Mouse (Mus musculus) hindbrain, embryonic 16.5 days (tissue): ENCODE measurements around the gene Npcd. TPM values are rescaled to one million over a fixed set of nuclear protein-coding genes. Genes with fewer than 3 reads are reported as not detected.

Experiments
- ATAC-seq: fragments of 200-750 bp; cut with Nextera tagmentation; 2 replicates; pipeline ENCODE4 v1.8.0; 2017; ENCODE audit warnings: moderate TSS enrichment, moderate library complexity
- H3K27ac ChIP-seq: fragments of 300-500 bp; sonication (generic); 2 replicates; pipeline ENCODE4 v1.5.1; 2014; ENCODE audit warnings: low read depth, mild to moderate bottlenecking, control low read depth, low read length, moderate library complexity
- H3K27me3 ChIP-seq: fragments of 300-500 bp; sonication (generic); replicated peaks from 2 replicates; pipeline ENCODE4 v1.6.1; 2014; ENCODE audit warnings: low read length; ENCODE audit not compliant: control insufficient read depth, insufficient read depth
- H3K36me3 ChIP-seq: fragments of 300-500 bp; sonication (generic); 2 replicates; pipeline ENCODE4 v1.6.1; 2014; ENCODE audit warnings: mild to moderate bottlenecking, low read length, moderate library complexity, mixed read lengths; ENCODE audit not compliant: control insufficient read depth, insufficient read depth
- H3K4me1 ChIP-seq: fragments of 300-500 bp; sonication (generic); 2 replicates; pipeline ENCODE4 v1.6.1; 2014; ENCODE audit warnings: low read depth, low read length; ENCODE audit not compliant: control insufficient read depth, insufficient read depth
- H3K4me2 ChIP-seq: fragments of 300-500 bp; sonication (generic); 2 replicates; pipeline ENCODE4 v1.6.1; 2014; ENCODE audit warnings: mild to moderate bottlenecking, low read length, control low read depth, moderate library complexity
- H3K4me3 ChIP-seq: fragments of 300-500 bp; sonication (generic); 2 replicates; pipeline ENCODE4 v1.5.1; 2014; ENCODE audit warnings: mild to moderate bottlenecking, low read length, control low read depth, moderate library complexity
- H3K9ac ChIP-seq: fragments of 300-500 bp; sonication (generic); 2 replicates; pipeline ENCODE4 v1.6.1; 2014; ENCODE audit warnings: low read depth, mild to moderate bottlenecking, control low read depth, low read length, moderate library complexity
- H3K9me3 ChIP-seq: fragments of 300-500 bp; sonication (generic); 2 replicates; pipeline ENCODE4 v1.6.1; 2014; ENCODE audit warnings: mild to moderate bottlenecking, low read length, moderate library complexity; ENCODE audit not compliant: control insufficient read depth
- WGBS: fragments of 180-500 bp; shearing (Covaris S2); extraction: QIAGEN DNeasy Blood & Tissue Kit; methylation state at CpG from one replicate; pipeline ENCODE4 v1.1.7; 2014; 5-methylcytosine and 5-hydroxymethylcytosine counted together
- polyA plus RNA-seq: library from polyadenylated mRNA; unstranded; fragments of >200 nt; fragmentation: Nextera tagmentation; extraction: Ambion mirVana; gene quantifications from 2 replicates; pipeline ENCODE4 v1.2.1, GENCODE M21; 2015

Npcd gene
- polyA plus RNA-seq, 1 experiment from 2014 or later, result 0.41 TPM

GRCm38 (mm10) chr15:79810061-79810460, 24.0 kb downstream of the Npcd start:
- 50% methylated on average over 3 of the region's 3 CpGs for WGBS
- peaks cover 5% of the 10 kb centered on the region for H3K27me3 ChIP-seq
- no peaks in the 10 kb centered on the region for H3K9me3 ChIP-seq
- no peaks in the 10 kb centered on the region for H3K36me3 ChIP-seq
- peaks cover 3% of the 10 kb centered on the region; the same call in 1 of the 2 replicates for H3K4me1 ChIP-seq
- H3K4me2 ChIP-seq, result no peak overlapping the region
- no peak overlapping the region for H3K27ac ChIP-seq
- H3K4me3 ChIP-seq, result no peak overlapping the region
- ATAC-seq, result no peak
- no peak overlapping the region for H3K9ac ChIP-seq

- Histone ChIP-seq H3K27me3 (peaks cover 5% of the 10 kb centered on the region), H3K27ac (no peak overlapping the region), H3K4me1 (peaks cover 3% of the 10 kb centered on the region; the same call in 1 of the 2 replicates), H3K4me2 (no peak overlapping the region), H3K9ac (no peak overlapping the region; the same call in 1 of the 2 replicates), H3K4me3 (no peak overlapping the region), H3K9me3 (no peaks in the 10 kb centered on the region), H3K36me3 (no peaks in the 10 kb centered on the region)
- WGBS, result 62% methylated on average over 5 of the region's 5 CpGs
- ATAC-seq, result no peak
Measured at GRCm38 (mm10) chr15:79808658-79809057, 25.4 kb downstream of the Npcd start.

- Histone ChIP-seq H3K4me3 (no peak overlapping the region), H3K27ac (no peak overlapping the region), H3K9me3 (no peaks in the 10 kb centered on the region), H3K4me2 (no peak overlapping the region), H3K9ac (no peak overlapping the region), H3K27me3 (peaks cover 5% of the 10 kb centered on the region), H3K4me1 (peaks cover 3% of the 10 kb centered on the region; the same call in 1 of the 2 replicates), H3K36me3 (no peaks in the 10 kb centered on the region)
- WGBS, result 32% methylated on average over 5 of the region's 5 CpGs
- no peak for ATAC-seq
Measured at GRCm38 (mm10) chr15:79808114-79808513, 25.9 kb downstream of the Npcd start.

- WGBS, result 55% methylated on average over 1 of the region's 1 CpGs
- Histone ChIP-seq H3K4me2 (no peak overlapping the region), H3K36me3 (no peaks in the 10 kb centered on the region), H3K9me3 (no peaks in the 10 kb centered on the region), H3K4me3 (no peak overlapping the region), H3K4me1 (peaks cover 9% of the 10 kb centered on the region), H3K27ac (no peak overlapping the region), H3K27me3 (peaks cover 5% of the 10 kb centered on the region), H3K9ac (no peak overlapping the region)
- ATAC-seq, result no peak
Measured at GRCm38 (mm10) chr15:79807050-79807449, 27.0 kb downstream of the Npcd start.

- Histone ChIP-seq H3K36me3 (no peaks in the 10 kb centered on the region), H3K4me1 (peaks cover 11% of the 10 kb centered on the region), H3K4me3 (peak overlapping the region; percentile 79; the same call in 1 of the 2 replicates), H3K27ac (no peak overlapping the region; the same call in none of the 2 replicates), H3K27me3 (peaks cover 5% of the 10 kb centered on the region), H3K9me3 (no peaks in the 10 kb centered on the region), H3K9ac (peak overlapping the region; percentile 86), H3K4me2 (peak overlapping the region; percentile 83)
- WGBS, result 26% methylated on average over 8 of the region's 8 CpGs
- no peak for ATAC-seq
Measured at GRCm38 (mm10) chr15:79805246-79805645, 28.8 kb downstream of the Npcd start.

GRCm38 (mm10) chr15:79804352-79805071, 29.5 kb downstream of the Npcd start, which contains the start of gene Nptxr:
TSS of gene Nptxr (minus strand) at chr15:79804766.
- WGBS, result 0% methylated on average over 78 of the region's 91 CpGs
- H3K9me3 ChIP-seq, result no peaks in the 10 kb centered on the region
- no peaks in the 10 kb centered on the region for H3K36me3 ChIP-seq
- peak; percentile 82 for ATAC-seq
- H3K27ac ChIP-seq, result peak within 1 kb of the TSS; percentile 83
- H3K4me2 ChIP-seq, result peak within 1 kb of the TSS; percentile 83
- H3K27me3 ChIP-seq, result peaks cover 5% of the 10 kb centered on the region; the same call in 1 of the 2 replicates
- H3K9ac ChIP-seq, result peak within 1 kb of the TSS; percentile 86
- peak within 1 kb of the TSS; percentile 79 for H3K4me3 ChIP-seq
- peaks cover 11% of the 10 kb centered on the region for H3K4me1 ChIP-seq

GRCm38 (mm10) chr15:79803533-79804351, 30.3 kb downstream of the Npcd start:
- H3K27me3 ChIP-seq, result peaks cover 3% of the 10 kb centered on the region; the same call in 1 of the 2 replicates
- 4% methylated on average over 65 of the region's 81 CpGs for WGBS
- peak; percentile 56 for ATAC-seq

GRCm38 (mm10) chr15:79802304-79802703, 31.7 kb downstream of the Npcd start:
- H3K9me3 ChIP-seq, result no peaks in the 10 kb centered on the region
- no peak overlapping the region for H3K27ac ChIP-seq
- H3K36me3 ChIP-seq, result no peaks in the 10 kb centered on the region
- ATAC-seq, result no peak
- H3K4me2 ChIP-seq, result peak overlapping the region; percentile 83
- H3K4me3 ChIP-seq, result no peak overlapping the region; the same call in 1 of the 2 replicates
- H3K4me1 ChIP-seq, result peaks cover 11% of the 10 kb centered on the region
- no peak overlapping the region for H3K9ac ChIP-seq
- 46% methylated on average over 4 of the region's 4 CpGs for WGBS
- peaks cover 2% of the 10 kb centered on the region; the same call in 1 of the 2 replicates for H3K27me3 ChIP-seq

More at GRCm38 (mm10) chr15:79803533-79804351, 30.3 kb downstream of the Npcd start:
- H3K36me3 ChIP-seq, result no peaks in the 10 kb centered on the region
- peak overlapping the region; percentile 86 for H3K9ac ChIP-seq
- H3K27ac ChIP-seq, result peak overlapping the region; percentile 83
- H3K4me1 ChIP-seq, result peaks cover 11% of the 10 kb centered on the region
- H3K4me3 ChIP-seq, result peak overlapping the region; percentile 79
- H3K9me3 ChIP-seq, result no peaks in the 10 kb centered on the region
- H3K4me2 ChIP-seq, result peak overlapping the region; percentile 83

GRCm38 (mm10) chr15:79801646-79802045, 32.4 kb downstream of the Npcd start:
- 66% methylated on average over 2 of the region's 2 CpGs for WGBS
- Histone ChIP-seq H3K27me3 (peaks cover 2% of the 10 kb centered on the region; the same call in 1 of the 2 replicates), H3K9ac (no peak overlapping the region), H3K27ac (no peak overlapping the region), H3K4me1 (peaks cover 11% of the 10 kb centered on the region), H3K36me3 (no peaks in the 10 kb centered on the region), H3K4me3 (no peak overlapping the region), H3K9me3 (no peaks in the 10 kb centered on the region), H3K4me2 (no peak overlapping the region)
- ATAC-seq, result no peak
